Mouse (Mus musculus): ENCODE measurements around the gene Camkmt. TPM values are rescaled to one million over a fixed set of nuclear protein-coding genes. Genes with fewer than 3 reads are reported as not detected.

The Camkmt gene
- polyA plus RNA-seq, 1 experiment from 2014 or later = 12.1 TPM

DNA sequence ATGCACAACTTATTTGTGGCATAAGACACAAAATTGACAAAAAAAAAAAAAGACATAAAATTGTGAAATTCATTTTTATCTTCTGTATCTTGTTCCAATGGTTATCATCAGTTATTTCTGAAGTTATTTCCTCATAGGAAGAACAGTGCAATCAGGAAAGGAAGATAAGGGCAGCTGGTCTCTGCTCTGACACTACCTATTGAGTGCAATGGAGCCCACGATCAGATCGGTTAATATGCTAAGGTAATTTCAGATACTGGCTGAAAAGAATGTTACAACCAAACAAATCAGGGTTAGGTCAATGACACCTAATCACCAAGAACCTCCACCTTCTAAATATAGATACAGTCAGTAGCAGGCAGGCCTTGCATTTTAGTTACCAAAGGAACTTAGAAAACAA is 5.0 kb upstream of the Camkmt start:
- Histone ChIP-seq H3K4me1 (ENCODE audit: control insufficient read depth, insufficient read depth, low read length) (peaks cover 2% of the 10 kb centered on the region; the same call in 1 of the 2 replicates), H3K9ac (ENCODE audit: low read length) (no peak overlapping the region), H3K27me3 (ENCODE audit: control insufficient read depth, insufficient read depth, low read length) (no peaks in the 10 kb centered on the region), H3K4me2 (ENCODE audit: low read depth) (no peak overlapping the region), H3K4me3 (ENCODE audit: low read depth, low read length) (no peak overlapping the region), H3K36me3 (ENCODE audit: control insufficient read depth, insufficient read depth, low read length) (no peaks in the 10 kb centered on the region), H3K9me3 (ENCODE audit: control insufficient read depth, low read length) (no peaks in the 10 kb centered on the region), H3K27ac (ENCODE audit: low read depth, low read length) (no peak overlapping the region)
- no peak for DNase-seq (ENCODE audit: low spot score)
- WGBS = 92% methylated on average over 2 of the region's 2 CpGs
- ATAC-seq (ENCODE audit: insufficient read depth, low FRiP score, low TSS enrichment) = no peak

DNA sequence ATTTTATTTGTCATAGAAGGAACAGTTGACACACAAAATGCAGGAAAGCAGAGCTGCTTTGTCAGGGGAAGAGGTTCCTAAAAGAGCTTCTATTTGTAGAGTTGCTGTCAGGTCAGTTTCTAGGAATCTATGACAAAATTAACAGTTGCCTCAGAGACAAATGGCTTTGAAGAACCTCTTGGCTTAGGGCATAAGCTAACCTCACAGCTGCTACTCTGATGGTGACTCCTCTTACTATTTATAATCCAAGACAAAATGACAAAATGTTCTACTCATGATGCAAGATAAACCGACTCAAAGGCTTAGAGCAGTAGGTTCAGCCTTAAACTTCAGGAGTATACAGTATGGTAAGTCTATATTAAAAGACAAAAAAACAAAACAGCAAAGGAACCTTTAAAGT is 3.9 kb upstream of the Camkmt start:
- Histone ChIP-seq H3K36me3 (ENCODE audit: control insufficient read depth, insufficient read depth, low read length) (no peaks in the 10 kb centered on the region), H3K4me3 (ENCODE audit: low read depth, low read length) (no peak overlapping the region), H3K27ac (ENCODE audit: low read depth, low read length) (no peak overlapping the region), H3K4me1 (ENCODE audit: control insufficient read depth, insufficient read depth, low read length) (peaks cover 2% of the 10 kb centered on the region; the same call in 1 of the 2 replicates), H3K4me2 (ENCODE audit: low read depth) (no peak overlapping the region), H3K27me3 (ENCODE audit: control insufficient read depth, insufficient read depth, low read length) (no peaks in the 10 kb centered on the region), H3K9ac (ENCODE audit: low read length) (no peak overlapping the region), H3K9me3 (ENCODE audit: control insufficient read depth, low read length) (no peaks in the 10 kb centered on the region)
- no peak for ATAC-seq (ENCODE audit: insufficient read depth, low FRiP score, low TSS enrichment)
- DNase-seq (ENCODE audit: low spot score) = no peak
- 86% methylated on average over 1 of the region's 1 CpGs for WGBS

DNA sequence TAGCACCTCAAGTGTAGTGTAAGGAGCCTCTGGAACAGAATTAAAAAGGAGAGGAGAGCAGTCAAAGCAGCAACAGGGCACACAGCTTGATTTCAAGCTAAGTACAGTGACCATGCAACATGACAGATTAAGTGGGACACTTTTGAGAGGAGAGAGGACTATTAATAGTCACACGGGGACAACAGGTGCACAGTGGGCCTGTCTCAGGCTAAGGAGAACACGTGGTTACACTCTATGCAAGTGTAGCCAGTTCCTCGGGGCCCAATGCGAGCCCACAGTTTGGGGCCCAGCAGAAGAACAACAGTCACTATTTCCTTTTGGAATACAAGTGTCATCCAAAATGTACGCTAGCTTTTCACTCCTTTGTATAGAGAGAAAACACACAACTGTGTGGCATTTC is 2.8 kb upstream of the Camkmt start:
- 91% methylated on average over 5 of the region's 5 CpGs for WGBS

DNA sequence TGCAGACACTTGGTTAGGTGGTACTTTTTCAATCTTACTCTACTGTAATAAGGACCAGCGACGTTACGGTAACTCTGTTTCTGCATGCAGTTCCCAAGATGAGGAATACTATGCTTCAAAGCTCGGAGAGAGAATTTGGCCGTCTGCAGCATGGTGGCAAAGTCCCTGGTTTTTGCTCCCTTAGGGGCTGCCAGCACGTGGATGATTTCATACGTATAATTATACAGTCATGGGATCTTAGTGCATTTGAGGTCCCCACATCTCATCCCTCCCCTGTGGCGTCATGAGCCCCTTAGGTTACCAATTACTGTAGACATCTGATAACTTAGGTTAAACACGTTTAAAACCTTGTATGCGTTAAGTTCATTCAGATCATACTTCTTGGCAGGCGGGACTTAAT is 2.0 kb upstream of the Camkmt start:
- no peaks in the 10 kb centered on the region for H3K9me3 ChIP-seq (ENCODE audit: control insufficient read depth, low read length)
- H3K27me3 ChIP-seq (ENCODE audit: control insufficient read depth, insufficient read depth, low read length) = no peaks in the 10 kb centered on the region
- ATAC-seq (ENCODE audit: insufficient read depth, low FRiP score, low TSS enrichment) (no peak), DNase-seq (ENCODE audit: low spot score) (no peak)
- H3K36me3 ChIP-seq (ENCODE audit: control insufficient read depth, insufficient read depth, low read length) = no peaks in the 10 kb centered on the region
- H3K4me1 ChIP-seq (ENCODE audit: control insufficient read depth, insufficient read depth, low read length) = peaks cover 2% of the 10 kb centered on the region; the same call in 1 of the 2 replicates
- 90% methylated on average over 11 of the region's 11 CpGs for WGBS
- no peak overlapping the region for H3K4me3 ChIP-seq (ENCODE audit: low read depth, low read length)
- H3K4me2 ChIP-seq (ENCODE audit: low read depth) = 0 out of 2 replicates have a peak overlapping the region, but pooled peaks have one; percentile 2
- H3K9ac ChIP-seq (ENCODE audit: low read length) = no peak overlapping the region
- H3K27ac ChIP-seq (ENCODE audit: low read depth, low read length) = no peak overlapping the region

More for the DNA sequence above, 2.8 kb upstream of the Camkmt start:
- H3K36me3 ChIP-seq (ENCODE audit: control insufficient read depth, insufficient read depth, low read length) = no peaks in the 10 kb centered on the region
- H3K9me3 ChIP-seq (ENCODE audit: control insufficient read depth, low read length) = no peaks in the 10 kb centered on the region
- no peak overlapping the region for H3K27ac ChIP-seq (ENCODE audit: low read depth, low read length)
- H3K4me3 ChIP-seq (ENCODE audit: low read depth, low read length) = no peak overlapping the region
- H3K9ac ChIP-seq (ENCODE audit: low read length) = no peak overlapping the region
- peaks cover 2% of the 10 kb centered on the region; the same call in 1 of the 2 replicates for H3K4me1 ChIP-seq (ENCODE audit: control insufficient read depth, insufficient read depth, low read length)
- DNase-seq (ENCODE audit: low spot score) = no peak
- no peaks in the 10 kb centered on the region for H3K27me3 ChIP-seq (ENCODE audit: control insufficient read depth, insufficient read depth, low read length)
- no peak for ATAC-seq (ENCODE audit: insufficient read depth, low FRiP score, low TSS enrichment)
- H3K4me2 ChIP-seq (ENCODE audit: low read depth) = no peak overlapping the region

DNA sequence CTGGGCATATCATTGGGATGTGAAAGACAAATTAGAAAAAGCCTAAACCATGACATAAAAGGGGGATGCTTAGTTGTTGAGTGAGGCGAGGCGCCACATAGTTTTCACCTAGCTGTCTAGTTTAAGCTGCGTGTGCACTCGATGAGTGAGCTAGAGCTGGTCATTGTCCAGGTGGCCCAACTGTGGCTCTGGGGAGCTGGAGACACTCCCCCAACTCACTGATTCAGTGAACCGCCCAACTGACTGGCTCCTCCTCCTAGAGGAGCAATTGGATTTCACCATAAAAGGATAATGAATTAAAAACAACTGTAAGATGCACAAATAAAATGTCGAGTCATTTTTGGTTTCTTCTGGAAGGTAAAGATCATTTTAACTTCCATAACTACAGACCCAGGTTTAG is 1.3 kb upstream of the Camkmt start:
- H3K9me3 ChIP-seq (ENCODE audit: control insufficient read depth, low read length) = no peaks in the 10 kb centered on the region
- peaks cover 2% of the 10 kb centered on the region; the same call in 1 of the 2 replicates for H3K4me1 ChIP-seq (ENCODE audit: control insufficient read depth, insufficient read depth, low read length)
- DNase-seq (ENCODE audit: low spot score) = no peak
- no peaks in the 10 kb centered on the region for H3K36me3 ChIP-seq (ENCODE audit: control insufficient read depth, insufficient read depth, low read length)
- H3K27me3 ChIP-seq (ENCODE audit: control insufficient read depth, insufficient read depth, low read length) = no peaks in the 10 kb centered on the region
- 52% methylated on average over 6 of the region's 6 CpGs for WGBS
- H3K4me2 ChIP-seq (ENCODE audit: low read depth) = peak overlapping the region; percentile 59
- no peak for ATAC-seq (ENCODE audit: insufficient read depth, low FRiP score, low TSS enrichment)
- H3K9ac ChIP-seq (ENCODE audit: low read length) = no peak overlapping the region
- no peak overlapping the region for H3K27ac ChIP-seq (ENCODE audit: low read depth, low read length)
- peak overlapping the region; percentile 55; the same call in 1 of the 2 replicates for H3K4me3 ChIP-seq (ENCODE audit: low read depth, low read length)

DNA sequence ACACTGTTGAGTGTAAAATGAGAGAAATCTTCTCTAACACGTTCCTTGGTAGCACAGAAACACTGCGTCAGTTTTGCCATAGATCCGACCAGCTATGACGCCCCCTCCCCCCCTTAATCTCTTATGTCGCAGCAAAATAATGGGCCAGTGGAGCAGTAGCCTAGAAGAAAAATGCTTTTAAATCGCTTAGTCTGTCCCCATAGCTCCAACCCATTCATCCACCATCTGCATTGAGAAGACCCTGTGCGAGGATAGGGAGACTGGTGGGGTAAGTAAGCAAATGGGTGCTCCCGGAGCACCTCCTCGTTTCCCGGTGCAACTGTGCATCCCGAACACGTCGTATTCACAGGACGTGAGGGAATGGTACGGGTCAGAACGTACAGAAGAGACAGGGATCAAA is 731 bp upstream of the Camkmt start:
- no peaks in the 10 kb centered on the region for H3K36me3 ChIP-seq (ENCODE audit: control insufficient read depth, insufficient read depth, low read length)
- H3K9me3 ChIP-seq (ENCODE audit: control insufficient read depth, low read length) = no peaks in the 10 kb centered on the region
- no peak for DNase-seq (ENCODE audit: low spot score)
- 2% methylated on average over 16 of the region's 16 CpGs for WGBS
- peak overlapping the region; percentile 59 for H3K4me2 ChIP-seq (ENCODE audit: low read depth)
- no peaks in the 10 kb centered on the region for H3K27me3 ChIP-seq (ENCODE audit: control insufficient read depth, insufficient read depth, low read length)
- H3K27ac ChIP-seq (ENCODE audit: low read depth, low read length) = peak overlapping the region; percentile 72
- peak overlapping the region; percentile 65 for H3K9ac ChIP-seq (ENCODE audit: low read length)
- H3K4me1 ChIP-seq (ENCODE audit: control insufficient read depth, insufficient read depth, low read length) = peaks cover 2% of the 10 kb centered on the region; the same call in 1 of the 2 replicates
- ATAC-seq (ENCODE audit: insufficient read depth, low FRiP score, low TSS enrichment) = peak; percentile 9
- H3K4me3 ChIP-seq (ENCODE audit: low read depth, low read length) = peak overlapping the region; percentile 55

DNA sequence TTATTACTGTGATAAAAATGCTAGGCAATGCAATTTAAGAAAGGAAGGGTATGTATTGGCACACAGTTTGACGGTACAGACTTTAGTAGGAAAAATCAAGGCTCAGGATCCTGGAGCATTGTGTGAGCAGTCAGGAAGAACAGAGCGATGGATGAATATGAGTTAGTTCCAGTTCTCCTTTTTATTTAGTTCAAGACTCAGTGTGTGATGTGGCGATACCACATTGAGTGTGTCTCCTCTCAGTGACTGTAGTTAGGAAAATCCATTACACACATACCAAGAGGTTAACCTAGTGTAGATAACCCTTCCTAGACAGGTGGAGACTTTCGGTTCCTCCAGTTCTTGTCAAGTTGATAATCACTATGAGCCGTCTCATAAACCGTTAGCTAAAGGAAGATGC is 1.4 kb downstream of the Camkmt start:
- no peak for ATAC-seq (ENCODE audit: insufficient read depth, low FRiP score, low TSS enrichment)
- Histone ChIP-seq H3K27me3 (ENCODE audit: control insufficient read depth, insufficient read depth, low read length) (no peaks in the 10 kb centered on the region), H3K9ac (ENCODE audit: low read length) (no peak overlapping the region), H3K4me3 (ENCODE audit: low read depth, low read length) (no peak overlapping the region), H3K36me3 (ENCODE audit: control insufficient read depth, insufficient read depth, low read length) (no peaks in the 10 kb centered on the region), H3K27ac (ENCODE audit: low read depth, low read length) (no peak overlapping the region), H3K4me1 (ENCODE audit: control insufficient read depth, insufficient read depth, low read length) (peaks cover 2% of the 10 kb centered on the region; the same call in 1 of the 2 replicates), H3K4me2 (ENCODE audit: low read depth) (no peak overlapping the region), H3K9me3 (ENCODE audit: control insufficient read depth, low read length) (no peaks in the 10 kb centered on the region)
- DNase-seq (ENCODE audit: low spot score) = no peak
- WGBS = 93% methylated on average over 6 of the region's 6 CpGs

DNA sequence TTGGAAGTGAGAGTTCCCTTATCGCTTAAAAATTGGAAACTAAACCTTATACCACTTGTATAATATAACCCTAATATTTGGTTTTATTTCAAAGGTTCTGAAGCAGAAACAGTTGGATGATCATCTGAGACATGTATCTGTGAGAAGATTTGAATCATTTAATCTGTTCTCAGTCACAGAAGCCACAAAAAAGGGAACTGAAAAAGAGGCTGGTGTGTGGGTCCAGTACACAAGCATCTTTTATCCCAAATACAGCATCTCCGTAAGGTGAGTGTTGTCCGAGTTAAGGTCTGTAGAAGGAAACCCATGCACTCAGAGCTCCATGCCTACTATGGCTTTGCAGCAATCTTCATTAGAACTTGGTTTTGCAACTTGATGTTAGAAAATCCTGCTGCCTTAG is 6.0 kb downstream of the Camkmt start:
- Histone ChIP-seq H3K9ac (ENCODE audit: low read length) (no peak overlapping the region), H3K4me2 (ENCODE audit: low read depth) (no peak overlapping the region), H3K36me3 (ENCODE audit: control insufficient read depth, insufficient read depth, low read length) (peaks cover 2% of the 10 kb centered on the region), H3K4me1 (ENCODE audit: control insufficient read depth, insufficient read depth, low read length) (no peaks in the 10 kb centered on the region), H3K27ac (ENCODE audit: low read depth, low read length) (no peak overlapping the region), H3K9me3 (ENCODE audit: control insufficient read depth, low read length) (0 out of 2 replicates have a peak, but pooled peaks cover 4% of the 10 kb centered on the region), H3K4me3 (ENCODE audit: low read depth, low read length) (no peak overlapping the region), H3K27me3 (ENCODE audit: control insufficient read depth, insufficient read depth, low read length) (no peaks in the 10 kb centered on the region)
- no peak for DNase-seq (ENCODE audit: low spot score)
- no peak for ATAC-seq (ENCODE audit: insufficient read depth, low FRiP score, low TSS enrichment)
- WGBS = 97% methylated on average over 3 of the region's 3 CpGs

DNA sequence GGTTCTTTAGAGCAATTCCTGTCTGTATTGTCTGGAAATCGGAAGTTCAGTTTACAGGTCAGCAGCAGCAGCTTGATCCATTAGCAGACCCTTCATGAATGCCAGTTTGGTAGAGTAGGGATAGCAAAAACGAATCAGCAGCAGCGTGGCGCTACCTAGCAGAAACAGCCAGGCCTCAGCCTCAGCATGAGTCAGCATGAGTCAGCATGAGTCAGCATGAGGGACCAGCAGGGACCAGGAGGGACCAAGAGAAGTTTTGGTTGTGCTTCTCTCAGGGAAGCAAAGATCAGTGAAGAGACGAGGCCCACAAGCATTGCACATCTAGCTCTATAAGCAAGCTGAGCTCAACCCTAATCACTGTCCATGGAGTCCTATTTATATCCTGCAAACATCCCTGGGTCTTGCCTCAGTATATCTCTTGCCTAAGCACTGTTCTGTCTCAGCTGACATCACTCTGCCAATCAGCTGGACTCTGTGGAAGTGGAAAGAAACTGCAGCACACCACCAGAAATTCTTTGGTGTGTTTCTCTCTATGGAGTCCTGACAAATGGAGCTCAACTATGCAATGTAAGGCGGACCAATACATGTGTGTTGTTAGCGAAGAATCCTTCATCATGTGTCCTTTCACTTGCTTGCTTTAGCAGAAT is 8.4 kb downstream of the Camkmt start:
- H3K27ac ChIP-seq (ENCODE audit: low read depth, low read length) = no peak overlapping the region
- no peak overlapping the region for H3K4me3 ChIP-seq (ENCODE audit: low read depth, low read length)
- H3K9ac ChIP-seq (ENCODE audit: low read length) = no peak overlapping the region
- WGBS = 93% methylated on average over 7 of the region's 7 CpGs
- H3K27me3 ChIP-seq (ENCODE audit: control insufficient read depth, insufficient read depth, low read length) = no peaks in the 10 kb centered on the region
- H3K36me3 ChIP-seq (ENCODE audit: control insufficient read depth, insufficient read depth, low read length) = peaks cover 2% of the 10 kb centered on the region
- ATAC-seq (ENCODE audit: insufficient read depth, low FRiP score, low TSS enrichment) (no peak), DNase-seq (ENCODE audit: low spot score) (no peak)
- 0 out of 2 replicates have a peak, but pooled peaks cover 4% of the 10 kb centered on the region for H3K9me3 ChIP-seq (ENCODE audit: control insufficient read depth, low read length)
- no peak overlapping the region for H3K4me2 ChIP-seq (ENCODE audit: low read depth)
- no peaks in the 10 kb centered on the region for H3K4me1 ChIP-seq (ENCODE audit: control insufficient read depth, insufficient read depth, low read length)
